Mouse (Mus musculus) kidney, adult 9 months (tissue): ENCODE results near the gene Peli2.

Source experiments
- DNase-seq: peaks from one replicate; pipeline ENCODE4 v3.0.0; 2022

Gene Peli2

GRCm38 (mm10) chr14:48153865-48154511, 33.4 kb downstream of the Peli2 start:
- DNase-seq = no peak

GRCm38 (mm10) chr14:48154641-48155040, 34.0 kb downstream of the Peli2 start:
- DNase-seq = no peak

GRCm38 (mm10) chr14:48155153-48155552, 34.5 kb downstream of the Peli2 start:
- no peak for DNase-seq

GRCm38 (mm10) chr14:48157085-48157484, 36.5 kb downstream of the Peli2 start:
- DNase-seq = no peak

GRCm38 (mm10) chr14:48157835-48158234, 37.2 kb downstream of the Peli2 start:
- no peak for DNase-seq

GRCm38 (mm10) chr14:48159401-48159800, 38.8 kb downstream of the Peli2 start:
- peak; percentile 46 for DNase-seq

GRCm38 (mm10) chr14:48162446-48162845, 41.8 kb downstream of the Peli2 start:
- peak; percentile 65 for DNase-seq

GRCm38 (mm10) chr14:48164917-48165316, 44.3 kb downstream of the Peli2 start:
- no peak for DNase-seq

GRCm38 (mm10) chr14:48166396-48166795, 45.8 kb downstream of the Peli2 start:
- DNase-seq = no peak

- no peak for DNase-seq
Observed at GRCm38 (mm10) chr14:48167020-48167419, 46.4 kb downstream of the Peli2 start.

GRCm38 (mm10) chr14:48168116-48168515, 47.5 kb downstream of the Peli2 start:
- DNase-seq = no peak

GRCm38 (mm10) chr14:48169970-48170369, 49.3 kb downstream of the Peli2 start:
- DNase-seq = peak; percentile 62

GRCm38 (mm10) chr14:48171268-48171667, 50.6 kb downstream of the Peli2 start:
- no peak for DNase-seq

- DNase-seq = peak; percentile 19
Observed at GRCm38 (mm10) chr14:48172026-48172425, 51.4 kb downstream of the Peli2 start.

- DNase-seq = no peak
Observed at GRCm38 (mm10) chr14:48172876-48173275, 52.3 kb downstream of the Peli2 start.

GRCm38 (mm10) chr14:48173840-48174239, 53.2 kb downstream of the Peli2 start:
- DNase-seq = no peak

GRCm38 (mm10) chr14:48174356-48174755, 53.7 kb downstream of the Peli2 start:
- DNase-seq = no peak

- no peak for DNase-seq
Observed at GRCm38 (mm10) chr14:48175115-48175514, 54.5 kb downstream of the Peli2 start.

GRCm38 (mm10) chr14:48178304-48178995, 57.8 kb downstream of the Peli2 start:
- DNase-seq = no peak

GRCm38 (mm10) chr14:48179021-48179420, 58.4 kb downstream of the Peli2 start:
- DNase-seq = no peak

GRCm38 (mm10) chr14:48186302-48186701, 65.7 kb downstream of the Peli2 start:
- DNase-seq = no peak

GRCm38 (mm10) chr14:48187100-48187499, 66.5 kb downstream of the Peli2 start:
- DNase-seq = no peak

GRCm38 (mm10) chr14:48189330-48189729, 68.7 kb downstream of the Peli2 start:
- no peak for DNase-seq

GRCm38 (mm10) chr14:48190946-48191345, 70.3 kb downstream of the Peli2 start:
- DNase-seq = no peak

GRCm38 (mm10) chr14:48191925-48192324, 71.3 kb downstream of the Peli2 start:
- DNase-seq = no peak
